Mouse (Mus musculus): ENCODE results near the gene Btaf1. TPM values are rescaled to one million over a fixed set of nuclear protein-coding genes. Genes with fewer than 3 reads are reported as not detected.
A peak's percentile ranks its signal among the peaks of the same experiment; 100 is the strongest.

Gene Btaf1
- polyA plus RNA-seq, 1 experiment from 2014 or later, result 11.0 TPM

DNA sequence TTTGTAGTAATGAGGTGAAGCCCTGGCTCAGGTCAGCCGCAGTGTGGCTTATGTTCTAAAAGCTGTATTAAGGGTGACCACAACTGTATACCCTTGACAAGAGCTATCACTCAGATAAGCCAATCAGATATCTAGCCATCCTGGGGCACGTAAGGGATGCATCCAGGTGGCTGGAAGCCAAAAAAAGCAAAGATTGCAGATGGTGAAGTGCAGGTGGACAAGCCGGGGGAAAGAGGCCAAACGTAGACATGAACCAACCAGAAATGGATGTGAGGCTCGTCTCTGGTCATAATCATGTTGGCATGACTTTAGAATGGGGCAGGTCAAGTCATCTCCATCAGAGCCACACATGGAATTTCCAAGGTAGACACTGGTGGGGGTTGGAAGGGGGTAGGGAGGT, 105.6 kb downstream of the Btaf1 start:
- Histone ChIP-seq H3K4me3 (no peak overlapping the region), H3K27ac (no peak overlapping the region), H3K4me2 (no peak overlapping the region), H3K36me3 (ENCODE audit: poor library complexity, severe bottlenecking) (no peaks in the 10 kb centered on the region), H3K9ac (no peak overlapping the region), H3K27me3 (no peaks in the 10 kb centered on the region), H3K9me3 (replicated peaks) (no peaks in the 10 kb centered on the region), H3K4me1 (no peaks in the 10 kb centered on the region)
- ATAC-seq, result no peak
- WGBS, result 93% methylated on average over 5 of the region's 5 CpGs

- WGBS, result 91% methylated on average over 2 of the region's 2 CpGs
- H3K9ac ChIP-seq, result no peak overlapping the region
- H3K4me2 ChIP-seq, result no peak overlapping the region
- no peak for ATAC-seq
- H3K27ac ChIP-seq, result no peak overlapping the region
- no peaks in the 10 kb centered on the region for H3K4me1 ChIP-seq
- no peaks in the 10 kb centered on the region for H3K36me3 ChIP-seq (ENCODE audit: poor library complexity, severe bottlenecking)
- no peak overlapping the region for H3K4me3 ChIP-seq
- no peaks in the 10 kb centered on the region for H3K27me3 ChIP-seq
- H3K9me3 ChIP-seq (replicated peaks), result no peaks in the 10 kb centered on the region
Observed at GRCm38 (mm10) chr19:37032364-37032763, 106.5 kb downstream of the Btaf1 start.

- no peak for ATAC-seq
Observed at GRCm38 (mm10) chr19:37040906-37041305, 115.0 kb downstream of the Btaf1 start.

DNA sequence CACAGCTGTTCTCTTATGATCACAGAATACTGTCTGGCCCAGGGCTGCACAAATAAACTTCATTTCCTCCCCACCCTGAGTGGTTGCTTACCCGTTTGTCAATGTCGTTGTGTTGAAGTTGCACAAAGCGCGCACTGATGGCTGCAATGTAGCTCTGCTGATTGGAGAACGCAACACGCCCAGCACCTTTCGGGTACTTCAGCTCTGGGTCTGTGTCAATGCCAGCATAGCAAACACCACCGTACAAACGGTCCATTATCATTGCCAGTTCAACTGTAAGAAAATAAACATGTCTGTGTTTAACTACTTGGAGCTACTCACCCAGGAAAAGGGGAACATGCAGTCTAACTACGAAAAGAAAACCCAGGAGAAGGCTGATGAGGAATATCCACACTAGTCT, 118.6 kb downstream of the Btaf1 start:
- H3K4me2 ChIP-seq, result no peak overlapping the region
- no peaks in the 10 kb centered on the region for H3K36me3 ChIP-seq (ENCODE audit: poor library complexity, severe bottlenecking)
- WGBS, result 79% methylated on average over 10 of the region's 10 CpGs
- H3K27me3 ChIP-seq, result no peaks in the 10 kb centered on the region
- no peak overlapping the region for H3K27ac ChIP-seq
- H3K4me1 ChIP-seq, result 0 out of 2 replicates have a peak, but pooled peaks cover 4% of the 10 kb centered on the region
- no peak overlapping the region for H3K4me3 ChIP-seq
- no peaks in the 10 kb centered on the region for H3K9me3 ChIP-seq (replicated peaks)
- H3K9ac ChIP-seq, result no peak overlapping the region
- ATAC-seq, result no peak

More at GRCm38 (mm10) chr19:37040906-37041305, 115.0 kb downstream of the Btaf1 start:
- 0 out of 2 replicates have a peak, but pooled peaks cover 4% of the 10 kb centered on the region for H3K4me1 ChIP-seq
- H3K9me3 ChIP-seq (replicated peaks), result no peaks in the 10 kb centered on the region
- no peaks in the 10 kb centered on the region for H3K36me3 ChIP-seq (ENCODE audit: poor library complexity, severe bottlenecking)
- no peak overlapping the region for H3K4me3 ChIP-seq
- H3K27me3 ChIP-seq, result no peaks in the 10 kb centered on the region
- H3K4me2 ChIP-seq, result no peak overlapping the region
- H3K27ac ChIP-seq, result no peak overlapping the region
- H3K9ac ChIP-seq, result no peak overlapping the region

- no peak overlapping the region for H3K4me2 ChIP-seq
- H3K9me3 ChIP-seq (replicated peaks), result no peaks in the 10 kb centered on the region
- H3K9ac ChIP-seq, result no peak overlapping the region
- H3K4me3 ChIP-seq, result no peak overlapping the region
- H3K27ac ChIP-seq, result no peak overlapping the region
- no peaks in the 10 kb centered on the region for H3K27me3 ChIP-seq
- no peak for ATAC-seq
- 0 out of 2 replicates have a peak, but pooled peaks cover 4% of the 10 kb centered on the region for H3K4me1 ChIP-seq
- 90% methylated on average over 6 of the region's 6 CpGs for WGBS
- no peaks in the 10 kb centered on the region for H3K36me3 ChIP-seq (ENCODE audit: poor library complexity, severe bottlenecking)
Observed at GRCm38 (mm10) chr19:37048507-37048906, 122.6 kb downstream of the Btaf1 start.

DNA sequence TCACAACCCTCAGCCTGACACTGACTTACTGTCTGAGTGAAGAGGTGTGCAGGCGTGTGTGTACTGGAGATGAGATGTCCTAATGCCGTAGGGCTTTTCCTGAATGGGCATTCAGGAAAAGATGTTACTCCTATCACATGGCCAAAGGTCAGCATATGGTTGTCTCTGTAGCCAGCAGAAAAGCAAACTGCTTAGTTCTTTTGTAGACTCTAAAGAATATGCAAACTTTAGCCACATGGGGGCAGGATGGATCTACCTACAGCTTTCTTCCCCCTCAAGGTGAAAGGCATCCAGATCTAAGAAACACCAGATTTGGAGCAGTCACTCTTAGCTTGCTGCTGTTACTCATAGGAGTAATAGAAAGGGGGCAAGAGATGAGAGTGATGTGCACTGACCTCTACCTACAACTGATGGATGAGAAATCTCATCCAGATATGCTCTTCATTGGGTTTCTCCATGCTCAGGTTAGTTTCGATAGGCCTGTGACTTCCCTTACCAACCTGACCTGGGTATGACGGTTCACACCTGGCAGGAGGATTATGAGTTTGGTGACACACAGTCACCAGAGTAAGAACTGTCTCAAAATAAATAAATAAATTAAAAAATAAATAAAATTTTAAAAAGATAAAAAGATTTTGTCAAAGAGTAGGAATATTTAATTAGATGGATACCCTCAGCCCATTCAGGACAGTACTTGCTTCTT, 124.9 kb downstream of the Btaf1 start:
- H3K4me3 ChIP-seq, result no peak overlapping the region
- H3K4me1 ChIP-seq, result no peaks in the 10 kb centered on the region
- H3K36me3 ChIP-seq (ENCODE audit: poor library complexity, severe bottlenecking), result no peaks in the 10 kb centered on the region
- no peak overlapping the region for H3K4me2 ChIP-seq
- 78% methylated on average over 4 of the region's 4 CpGs for WGBS
- H3K9ac ChIP-seq, result no peak overlapping the region
- no peaks in the 10 kb centered on the region for H3K9me3 ChIP-seq (replicated peaks)
- no peaks in the 10 kb centered on the region for H3K27me3 ChIP-seq
- H3K27ac ChIP-seq, result no peak overlapping the region
- ATAC-seq, result peak; percentile 61; the same call in 1 of the 2 replicates

- Histone ChIP-seq H3K9me3 (replicated peaks) (no peaks in the 10 kb centered on the region), H3K4me3 (no peak overlapping the region), H3K4me1 (no peaks in the 10 kb centered on the region), H3K27me3 (no peaks in the 10 kb centered on the region), H3K4me2 (no peak overlapping the region), H3K36me3 (ENCODE audit: poor library complexity, severe bottlenecking) (no peaks in the 10 kb centered on the region), H3K27ac (no peak overlapping the region), H3K9ac (no peak overlapping the region)
- ATAC-seq, result no peak
- WGBS, result 81% methylated on average over 4 of the region's 4 CpGs
Observed at GRCm38 (mm10) chr19:37055976-37056556, 130.2 kb downstream of the Btaf1 start.

DNA sequence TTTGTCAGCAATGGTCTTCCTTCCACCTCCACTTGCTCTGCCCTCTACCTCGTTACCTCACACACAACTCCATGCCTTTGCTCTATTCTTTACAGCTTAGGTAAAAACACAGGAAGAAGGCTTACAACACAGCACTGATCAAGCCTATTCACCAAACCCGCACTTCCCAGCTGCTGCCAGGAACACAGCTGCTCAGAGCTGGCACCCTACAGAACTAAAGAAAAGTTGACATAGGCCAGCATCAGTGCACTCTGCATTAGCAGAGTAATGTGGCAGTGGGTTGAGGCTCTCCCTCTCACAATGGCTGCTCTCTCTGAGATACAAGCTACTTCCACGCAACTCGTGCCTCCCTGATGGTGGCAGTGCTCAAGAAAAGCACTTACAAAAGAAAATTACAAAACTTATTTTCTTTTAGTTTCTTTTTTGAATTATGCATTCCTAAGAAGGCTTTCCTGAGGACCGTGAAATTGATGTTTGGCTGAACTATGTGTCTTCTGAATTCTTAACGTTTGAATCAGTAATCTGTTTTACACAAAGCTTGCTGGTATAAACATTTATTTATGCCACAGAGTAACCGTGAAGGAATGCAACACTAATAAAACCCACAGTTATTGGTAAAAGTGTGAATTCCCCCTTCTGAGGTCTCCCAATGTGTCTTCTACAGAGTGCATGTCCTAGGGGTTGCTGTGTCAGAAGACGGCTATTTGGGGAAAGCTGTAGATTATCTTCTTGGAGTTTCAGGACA, 131.5 kb downstream of the Btaf1 start:
- Histone ChIP-seq H3K4me2 (no peak overlapping the region), H3K9me3 (replicated peaks) (no peaks in the 10 kb centered on the region), H3K27me3 (no peaks in the 10 kb centered on the region), H3K4me3 (no peak overlapping the region), H3K27ac (no peak overlapping the region), H3K9ac (no peak overlapping the region), H3K4me1 (no peaks in the 10 kb centered on the region), H3K36me3 (ENCODE audit: poor library complexity, severe bottlenecking) (no peaks in the 10 kb centered on the region)
- WGBS, result 75% methylated on average over 8 of the region's 8 CpGs
- ATAC-seq, result no peak

- WGBS, result 78% methylated on average over 2 of the region's 2 CpGs
- H3K4me3 ChIP-seq, result no peak overlapping the region
- no peaks in the 10 kb centered on the region for H3K36me3 ChIP-seq (ENCODE audit: poor library complexity, severe bottlenecking)
- ATAC-seq, result no peak
- H3K27ac ChIP-seq, result no peak overlapping the region
- no peak overlapping the region for H3K4me2 ChIP-seq
- H3K27me3 ChIP-seq, result no peaks in the 10 kb centered on the region
- no peaks in the 10 kb centered on the region for H3K9me3 ChIP-seq (replicated peaks)
- no peaks in the 10 kb centered on the region for H3K4me1 ChIP-seq
- H3K9ac ChIP-seq, result no peak overlapping the region
Observed at GRCm38 (mm10) chr19:37059623-37060022, 133.7 kb downstream of the Btaf1 start.

DNA sequence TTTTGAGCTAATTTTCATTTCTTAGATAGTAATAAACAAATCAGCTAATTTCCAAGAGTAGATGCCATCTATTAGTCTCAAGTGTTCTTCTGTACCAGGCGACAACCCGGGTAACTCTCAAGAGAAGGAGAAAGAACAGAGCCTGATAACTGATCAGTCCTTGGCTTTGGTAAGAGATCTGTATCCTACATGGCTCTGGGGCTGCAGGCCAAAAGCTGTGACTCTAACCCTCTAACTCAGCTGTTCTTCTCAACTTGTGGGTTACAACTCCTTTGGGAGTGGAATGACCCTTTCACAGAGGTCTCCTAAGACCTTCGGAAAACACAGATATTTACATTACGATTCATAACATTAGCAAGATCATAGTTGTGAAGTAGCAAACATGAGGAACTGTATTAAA, 134.2 kb downstream of the Btaf1 start:
- Histone ChIP-seq H3K36me3 (ENCODE audit: poor library complexity, severe bottlenecking) (no peaks in the 10 kb centered on the region), H3K9me3 (replicated peaks) (no peaks in the 10 kb centered on the region), H3K27ac (no peak overlapping the region), H3K9ac (no peak overlapping the region), H3K4me2 (no peak overlapping the region), H3K4me1 (no peaks in the 10 kb centered on the region), H3K27me3 (no peaks in the 10 kb centered on the region), H3K4me3 (no peak overlapping the region)
- ATAC-seq, result no peak
- WGBS, result 96% methylated on average over 4 of the region's 4 CpGs

Data from forebrain, embryonic 13.5 days (tissue).